Mouse (Mus musculus) midbrain, embryonic 16.5 days (tissue): Measurements from ENCODE around the gene Tab1. TPM values are rescaled to one million over a fixed set of nuclear protein-coding genes. Genes with fewer than 3 reads are reported as not detected.

Experiments
- ATAC-seq: fragments of 200-750 bp; cut with Nextera tagmentation; 2 replicates; pipeline ENCODE4 v1.8.0; 2017; ENCODE audit warnings: moderate TSS enrichment
- H3K27ac ChIP-seq: fragments of 300-500 bp; sonication (generic); 2 replicates; pipeline ENCODE4 v1.5.1; 2014; ENCODE audit warnings: mild to moderate bottlenecking, low read length, mixed read lengths
- H3K27me3 ChIP-seq: fragments of 300-500 bp; sonication (generic); 2 replicates; pipeline ENCODE4 v1.6.1; 2014; ENCODE audit warnings: low read depth, low read length, mixed read lengths; ENCODE audit not compliant: control insufficient read depth, insufficient read depth
- H3K36me3 ChIP-seq: fragments of 300-500 bp; sonication (generic); 2 replicates; pipeline ENCODE4 v1.6.1; 2014; ENCODE audit warnings: mild to moderate bottlenecking, low read length, moderate library complexity, mixed read lengths; ENCODE audit not compliant: control insufficient read depth, insufficient read depth
- H3K4me1 ChIP-seq: fragments of 300-500 bp; sonication (generic); 2 replicates; pipeline ENCODE4 v1.6.1; 2014; ENCODE audit warnings: mild to moderate bottlenecking, low read length, mixed read lengths; ENCODE audit not compliant: control insufficient read depth, insufficient read depth
- H3K4me2 ChIP-seq: fragments of 300-500 bp; sonication (generic); 2 replicates; pipeline ENCODE4 v1.6.1; 2014; ENCODE audit warnings: mild to moderate bottlenecking, low read length, mixed read lengths
- H3K4me3 ChIP-seq: fragments of 300-500 bp; sonication (generic); 2 replicates; pipeline ENCODE4 v1.5.1; 2014; ENCODE audit warnings: low read depth, mild to moderate bottlenecking, low read length, moderate library complexity, mixed read lengths
- H3K9ac ChIP-seq: fragments of 300-500 bp; sonication (generic); 2 replicates; pipeline ENCODE4 v1.6.1; 2014; ENCODE audit warnings: low read depth, low read length, mixed read lengths
- H3K9me3 ChIP-seq: fragments of 300-500 bp; sonication (generic); replicated peaks from 2 replicates; pipeline ENCODE4 v1.6.1; 2014; ENCODE audit warnings: mild to moderate bottlenecking, low read length, mixed read lengths; ENCODE audit not compliant: control insufficient read depth, poor library complexity, severe bottlenecking
- WGBS: fragments of 180-500 bp; shearing (Covaris S2); extraction: QIAGEN DNeasy Blood & Tissue Kit; methylation state at CpG from one replicate; pipeline ENCODE4 v1.1.7; 2014; 5-methylcytosine and 5-hydroxymethylcytosine counted together
- polyA plus RNA-seq: library from polyadenylated mRNA; unstranded; fragments of >200 nt; fragmentation: Nextera tagmentation; extraction: Ambion mirVana; gene quantifications from 2 replicates; pipeline ENCODE4 v1.2.1, GENCODE M21; 2015

The Tab1 gene
- polyA plus RNA-seq, 1 experiment from 2014 or later = 35.9 TPM

DNA sequence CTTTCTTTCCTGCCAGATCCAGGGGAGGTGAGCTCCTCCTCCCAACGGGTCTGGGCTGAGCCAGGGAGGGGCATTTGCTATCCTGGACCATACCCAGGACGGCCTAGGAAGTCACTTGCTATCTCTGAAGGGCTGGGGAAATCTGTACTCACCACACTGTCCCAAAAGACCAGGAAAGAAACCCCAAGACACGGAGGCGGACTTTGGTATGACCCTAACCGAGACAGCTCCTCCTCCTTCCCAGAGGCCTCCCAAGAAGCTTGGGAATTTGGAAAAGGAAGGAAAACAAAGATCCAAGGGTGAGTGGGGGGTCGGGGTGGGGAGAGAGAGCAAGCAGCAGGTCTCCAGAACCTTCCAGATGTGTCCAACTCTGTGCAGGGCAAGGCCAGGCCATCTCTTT, 38.9 kb downstream of the Tab1 start:
- Histone ChIP-seq H3K9ac (no peak overlapping the region), H3K9me3 (no peaks in the 10 kb centered on the region), H3K4me3 (no peak overlapping the region), H3K4me2 (no peak overlapping the region), H3K27me3 (no peaks in the 10 kb centered on the region), H3K4me1 (peaks cover 23% of the 10 kb centered on the region), H3K27ac (no peak overlapping the region), H3K36me3 (no peaks in the 10 kb centered on the region)
- ATAC-seq = no peak
- 29% methylated on average over 6 of the region's 6 CpGs for WGBS

DNA sequence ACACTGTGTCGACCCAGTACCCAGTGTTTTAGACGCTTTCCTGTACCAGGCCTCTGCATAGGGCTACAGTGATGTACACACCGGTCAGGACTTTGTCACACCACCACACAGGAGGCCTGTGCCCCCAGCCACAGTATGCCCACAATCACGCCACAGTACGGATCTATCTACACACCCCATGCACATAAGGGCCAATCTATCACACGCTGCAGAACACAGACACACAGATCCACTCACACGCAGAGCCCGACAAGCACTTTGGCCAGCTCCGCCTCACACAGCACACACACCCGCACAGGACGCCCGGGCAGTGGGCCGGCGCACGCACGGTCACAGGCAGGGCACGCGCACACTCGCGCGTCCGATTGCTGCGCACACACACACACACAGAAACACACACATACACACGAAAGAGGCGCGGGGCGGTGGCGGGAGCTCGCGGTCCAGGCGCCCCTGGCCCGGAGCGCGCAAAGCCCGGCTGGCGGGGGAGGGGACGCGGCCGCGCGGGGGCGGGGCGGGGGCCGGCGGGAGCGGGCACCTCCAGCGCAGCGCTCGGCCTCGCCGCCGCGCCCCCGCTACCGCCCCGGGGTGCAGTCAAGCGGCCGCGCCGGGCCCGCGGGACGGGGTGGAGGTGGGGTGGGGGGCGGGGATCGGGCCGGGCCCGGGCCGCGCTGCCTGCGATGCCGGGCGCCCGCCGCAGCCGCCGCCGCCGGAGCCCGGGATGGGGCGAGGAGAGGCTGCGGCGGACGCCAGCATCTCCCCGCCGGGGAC, 40.3 kb downstream of the Tab1 start, which contains the start of gene Mgat3:
Gene Mgat3, plus strand, starts transcription at position 721 of the 771 bp plus-strand sequence.
- Histone ChIP-seq H3K4me3 (peak within 1 kb of the TSS; percentile 95), H3K4me2 (peak within 1 kb of the TSS; percentile 78)

DNA sequence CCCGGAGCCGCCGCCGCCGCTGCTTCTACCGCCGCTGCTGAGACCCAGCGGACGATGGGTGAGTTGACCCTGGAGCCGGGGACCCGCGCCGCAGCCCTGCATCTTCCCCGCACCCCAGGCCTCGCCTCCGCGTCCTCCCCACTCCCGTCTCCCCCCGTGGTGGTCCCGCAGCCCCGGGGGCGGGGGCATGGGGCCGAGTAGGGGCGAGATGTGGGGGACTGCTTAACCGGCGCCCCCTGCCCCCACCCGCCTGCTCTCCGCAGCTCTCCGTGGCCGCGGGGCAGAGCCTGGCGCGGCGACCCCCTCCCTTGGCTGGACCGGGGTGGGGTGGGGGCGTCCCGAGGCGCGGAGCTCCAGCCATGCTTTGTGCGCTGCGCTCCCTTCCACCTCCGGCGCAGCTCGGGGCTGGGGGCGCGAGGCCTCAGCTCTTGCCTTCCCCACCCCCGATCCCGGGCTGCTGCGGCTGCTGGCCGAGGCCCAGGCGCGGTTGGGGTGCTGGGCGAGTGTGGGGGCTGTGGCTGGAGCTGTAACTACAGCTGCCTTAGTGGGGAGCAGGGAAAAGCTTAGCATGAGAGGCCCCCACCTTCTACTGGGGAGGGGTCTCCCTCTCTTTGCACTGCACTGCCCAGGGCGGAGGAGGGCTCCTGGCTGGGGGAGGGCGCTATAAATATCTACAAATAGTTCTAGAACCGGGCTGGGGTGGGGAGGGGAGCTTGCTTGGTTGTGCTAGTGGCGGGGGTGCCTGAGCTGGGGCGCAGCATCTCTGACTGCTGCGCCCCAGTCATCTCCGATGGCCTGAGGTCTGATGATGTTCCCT, 41.1 kb downstream of the Tab1 start:
- Histone ChIP-seq H3K9ac (peak overlapping the region; percentile 100), H3K4me2 (peak overlapping the region; percentile 78), H3K36me3 (no peaks in the 10 kb centered on the region), H3K27me3 (no peaks in the 10 kb centered on the region), H3K4me3 (peak overlapping the region; percentile 95), H3K27ac (peak overlapping the region; percentile 89), H3K4me1 (peaks cover 24% of the 10 kb centered on the region), H3K9me3 (no peaks in the 10 kb centered on the region)
- WGBS = 0% methylated on average over 29 of the region's 60 CpGs
- peak; percentile 47 for ATAC-seq

More for the DNA sequence above, 40.3 kb downstream of the Tab1 start, which contains the start of gene Mgat3:
- Histone ChIP-seq H3K27ac (peak within 1 kb of the TSS; percentile 89), H3K9ac (peak within 1 kb of the TSS; percentile 100), H3K4me1 (peaks cover 24% of the 10 kb centered on the region), H3K27me3 (no peaks in the 10 kb centered on the region), H3K36me3 (no peaks in the 10 kb centered on the region), H3K9me3 (no peaks in the 10 kb centered on the region)
- ATAC-seq = peak; percentile 82
- 4% methylated on average over 36 of the region's 85 CpGs for WGBS

DNA sequence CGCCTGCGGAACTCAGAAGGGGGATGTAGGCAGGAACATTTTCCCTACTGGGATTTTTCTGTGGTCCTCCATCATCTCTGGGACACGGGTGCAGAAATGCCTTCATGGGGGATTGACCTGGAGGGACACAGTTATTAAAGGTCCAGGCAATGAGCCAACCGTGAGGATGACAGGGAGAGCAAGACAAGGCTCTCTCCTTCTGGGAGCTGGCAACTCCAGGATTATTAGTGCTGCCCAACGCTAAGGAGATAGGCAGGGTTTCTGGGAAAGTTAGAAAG, 41.6 kb downstream of the Tab1 start:
- no peaks in the 10 kb centered on the region for H3K27me3 ChIP-seq
- peaks cover 24% of the 10 kb centered on the region for H3K4me1 ChIP-seq
- peak overlapping the region; percentile 95 for H3K4me3 ChIP-seq
- under 1% methylated on average over 5 of the region's 5 CpGs for WGBS
- peak overlapping the region; percentile 100 for H3K9ac ChIP-seq
- no peaks in the 10 kb centered on the region for H3K36me3 ChIP-seq
- H3K4me2 ChIP-seq = peak overlapping the region; percentile 78
- no peaks in the 10 kb centered on the region for H3K9me3 ChIP-seq
- ATAC-seq = no peak
- peak overlapping the region; percentile 89 for H3K27ac ChIP-seq

DNA sequence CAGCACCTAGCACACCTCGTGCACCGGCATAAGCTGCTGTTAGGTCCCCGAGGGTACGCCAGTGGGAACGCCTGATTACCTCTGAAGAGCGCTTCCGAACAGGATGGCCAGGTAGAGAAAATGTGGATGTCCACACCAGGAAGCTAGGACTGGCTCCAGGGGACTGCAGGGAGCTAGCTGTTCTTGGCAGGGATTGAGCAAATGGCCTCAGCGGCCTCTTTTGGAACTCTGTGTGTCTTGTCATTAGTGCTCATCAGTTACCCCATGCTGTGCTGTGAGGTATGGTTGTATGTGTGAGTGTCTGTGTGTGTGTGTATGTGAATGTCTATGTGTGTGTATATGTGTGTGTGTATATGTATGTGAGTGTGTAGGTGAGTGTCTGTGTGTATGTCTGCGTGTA, 42.4 kb downstream of the Tab1 start:
- Histone ChIP-seq H3K27me3 (no peaks in the 10 kb centered on the region), H3K9me3 (no peaks in the 10 kb centered on the region), H3K4me3 (peak overlapping the region; percentile 95), H3K4me2 (peak overlapping the region; percentile 78), H3K4me1 (peaks cover 24% of the 10 kb centered on the region), H3K36me3 (no peaks in the 10 kb centered on the region), H3K27ac (no peak overlapping the region; the same call in 1 of the 2 replicates), H3K9ac (peak overlapping the region; percentile 100)
- 73% methylated on average over 9 of the region's 9 CpGs for WGBS
- ATAC-seq = no peak

DNA sequence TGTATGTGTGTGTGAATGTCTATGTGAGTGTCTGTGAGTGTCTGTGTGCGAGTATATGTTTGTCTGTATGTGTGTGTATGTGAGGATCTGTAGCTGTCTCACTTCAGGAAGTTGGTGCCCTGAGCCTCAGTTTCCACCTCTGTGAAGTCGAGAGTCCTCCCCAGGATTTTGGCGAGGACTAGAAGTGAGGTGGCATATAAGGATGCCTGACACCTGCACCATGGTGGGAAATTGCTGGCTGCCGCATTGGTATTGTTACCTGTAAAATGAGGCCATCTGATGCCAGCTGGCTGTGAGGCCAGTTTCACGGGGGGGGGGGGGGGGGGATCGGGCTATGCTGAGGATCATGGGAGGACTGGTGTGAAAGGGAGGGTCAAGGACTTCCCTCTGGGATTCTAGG, 42.8 kb downstream of the Tab1 start:
- 64% methylated on average over 6 of the region's 6 CpGs for WGBS
- H3K4me3 ChIP-seq = no peak overlapping the region
- peaks cover 24% of the 10 kb centered on the region for H3K4me1 ChIP-seq
- H3K27ac ChIP-seq = no peak overlapping the region
- no peaks in the 10 kb centered on the region for H3K9me3 ChIP-seq
- no peak for ATAC-seq
- H3K36me3 ChIP-seq = no peaks in the 10 kb centered on the region
- H3K27me3 ChIP-seq = no peaks in the 10 kb centered on the region
- no peak overlapping the region for H3K9ac ChIP-seq
- H3K4me2 ChIP-seq = peak overlapping the region; percentile 78

DNA sequence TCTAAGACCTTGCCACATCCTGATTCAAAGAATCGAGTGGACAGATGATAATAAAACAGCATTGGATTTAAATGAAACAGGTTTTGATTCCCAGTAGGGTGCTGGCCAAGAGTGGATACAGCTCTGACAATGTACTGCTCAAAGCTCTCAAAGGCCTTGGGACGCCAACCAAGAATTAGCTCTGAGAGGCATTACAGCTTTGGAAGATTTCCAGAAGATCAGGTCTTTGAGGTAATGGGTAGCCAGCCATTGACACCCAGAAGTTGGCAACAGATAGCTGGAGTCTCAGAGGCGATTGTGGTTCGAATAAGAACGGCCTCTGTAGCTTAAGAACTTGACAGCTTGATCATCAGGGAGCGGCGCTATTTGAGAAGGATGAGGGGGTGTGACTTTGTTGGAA, 48.6 kb downstream of the Tab1 start:
- Histone ChIP-seq H3K27ac (no peak overlapping the region), H3K9ac (no peak overlapping the region), H3K9me3 (no peaks in the 10 kb centered on the region), H3K36me3 (no peaks in the 10 kb centered on the region), H3K4me1 (peaks cover 2% of the 10 kb centered on the region; the same call in 1 of the 2 replicates), H3K4me3 (no peak overlapping the region), H3K4me2 (no peak overlapping the region), H3K27me3 (no peaks in the 10 kb centered on the region)
- 83% methylated on average over 7 of the region's 7 CpGs for WGBS
- no peak for ATAC-seq

DNA sequence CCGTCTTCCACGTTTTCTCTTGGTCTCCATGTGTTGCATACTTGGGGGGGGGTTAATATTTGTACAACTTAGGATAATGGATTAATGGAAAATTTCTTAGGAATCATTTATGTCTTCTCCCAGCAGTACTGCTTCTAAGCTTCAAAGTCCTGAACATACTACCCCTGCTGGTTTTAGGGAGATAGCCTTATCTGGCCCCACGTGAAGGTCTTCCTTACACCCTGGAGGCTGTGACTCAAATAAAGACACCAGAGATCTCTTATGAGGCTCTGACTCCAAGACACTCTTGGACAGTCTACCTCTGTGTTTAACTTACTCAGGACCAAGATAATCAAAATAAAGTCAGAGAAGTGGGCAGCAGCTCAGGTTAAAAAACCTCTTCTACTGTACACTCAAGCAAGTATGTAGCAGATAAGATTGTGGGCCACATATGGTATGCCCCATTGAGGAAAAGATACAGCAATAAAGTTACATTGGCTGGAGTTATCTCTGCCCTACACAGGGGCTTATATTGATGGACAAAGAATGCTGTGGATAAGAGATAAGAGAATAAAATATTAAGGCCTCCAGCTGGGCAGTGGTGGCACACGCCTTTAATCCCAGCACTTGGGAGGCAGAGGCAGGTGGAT, 49.3 kb downstream of the Tab1 start:
- Histone ChIP-seq H3K27ac (no peak overlapping the region), H3K9me3 (no peaks in the 10 kb centered on the region), H3K36me3 (no peaks in the 10 kb centered on the region), H3K27me3 (no peaks in the 10 kb centered on the region), H3K4me1 (no peaks in the 10 kb centered on the region; the same call in 1 of the 2 replicates), H3K4me3 (no peak overlapping the region), H3K4me2 (no peak overlapping the region), H3K9ac (no peak overlapping the region)
- ATAC-seq = no peak
- WGBS = 94% methylated on average over 4 of the region's 4 CpGs
